Mouse (Mus musculus): ENCODE results near the gene Baat. TPM values are rescaled to one million over a fixed set of nuclear protein-coding genes. Genes with fewer than 3 reads are reported as not detected.
"Not testable (repeated sequence)": the region's sequence is repeated elsewhere in the genome, so short reads cannot be mapped to it uniquely, and the experiment has no call there.

The Baat gene
- total RNA-seq, 2 experiments from 2014 or later: not detected

DNA sequence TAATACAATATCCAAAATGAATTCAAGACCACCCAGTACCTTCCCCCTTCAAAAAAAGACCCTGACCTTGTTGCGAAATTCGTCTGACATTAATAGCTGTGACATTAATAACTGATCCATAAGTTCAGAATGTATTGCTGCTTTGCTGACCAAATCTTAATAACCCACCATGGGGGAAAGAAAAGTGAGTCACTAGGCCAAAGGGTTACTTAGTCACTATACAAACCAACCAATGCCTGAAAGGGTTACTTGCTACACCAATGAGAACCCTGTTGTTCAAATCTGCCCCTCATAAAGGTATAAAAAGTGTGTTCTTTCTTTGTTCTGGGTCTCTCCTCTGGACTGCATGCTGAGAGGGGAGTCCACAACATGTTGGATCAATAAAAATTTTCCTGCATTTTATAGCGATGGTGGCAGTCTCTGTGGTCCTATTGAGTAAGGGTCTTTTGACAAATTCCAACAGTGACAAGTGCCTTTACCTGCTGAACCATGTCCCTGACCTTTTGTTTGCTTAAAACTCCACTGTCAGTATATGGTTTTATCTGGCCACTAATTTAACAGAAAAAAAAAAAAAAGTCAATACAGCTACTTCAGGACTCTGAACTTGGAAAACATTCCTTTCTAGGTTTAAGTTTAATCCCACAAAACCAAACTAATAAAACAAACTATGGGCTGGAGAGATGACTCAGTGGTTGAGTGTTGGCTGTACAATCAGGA is 20.3 kb downstream of the Baat start:
- intact Hi-C loops (cut with DNase I); DNase-seq (ENCODE audit: low spot score): not testable (repeated sequence)

GRCm38 (mm10) chr4:49485442-49485841 is 20.9 kb downstream of the Baat start:
- DNase-seq (ENCODE audit: low spot score): no peak
- intact Hi-C loops (cut with DNase I): no loop called here

GRCm38 (mm10) chr4:49480896-49481295 is 25.5 kb downstream of the Baat start:
- DNase-seq (ENCODE audit: low spot score): no peak
- intact Hi-C loops (cut with DNase I): no loop called here

- DNase-seq (ENCODE audit: low spot score): no peak
- intact Hi-C loops (cut with DNase I): no loop called here
Observed at GRCm38 (mm10) chr4:49480104-49480760, 26.1 kb downstream of the Baat start.

- DNase-seq (ENCODE audit: low spot score); intact Hi-C loops (cut with DNase I): not testable (repeated sequence)
Observed at GRCm38 (mm10) chr4:49479035-49479434, 27.3 kb downstream of the Baat start.

GRCm38 (mm10) chr4:49478118-49478877 is 28.1 kb downstream of the Baat start:
- DNase-seq (ENCODE audit: low spot score): no peak
- intact Hi-C loops (cut with DNase I): no loop called here

GRCm38 (mm10) chr4:49474583-49474982 is 31.8 kb downstream of the Baat start:
- intact Hi-C loops (cut with DNase I): no loop called here
- no peak for DNase-seq (ENCODE audit: low spot score)

DNA sequence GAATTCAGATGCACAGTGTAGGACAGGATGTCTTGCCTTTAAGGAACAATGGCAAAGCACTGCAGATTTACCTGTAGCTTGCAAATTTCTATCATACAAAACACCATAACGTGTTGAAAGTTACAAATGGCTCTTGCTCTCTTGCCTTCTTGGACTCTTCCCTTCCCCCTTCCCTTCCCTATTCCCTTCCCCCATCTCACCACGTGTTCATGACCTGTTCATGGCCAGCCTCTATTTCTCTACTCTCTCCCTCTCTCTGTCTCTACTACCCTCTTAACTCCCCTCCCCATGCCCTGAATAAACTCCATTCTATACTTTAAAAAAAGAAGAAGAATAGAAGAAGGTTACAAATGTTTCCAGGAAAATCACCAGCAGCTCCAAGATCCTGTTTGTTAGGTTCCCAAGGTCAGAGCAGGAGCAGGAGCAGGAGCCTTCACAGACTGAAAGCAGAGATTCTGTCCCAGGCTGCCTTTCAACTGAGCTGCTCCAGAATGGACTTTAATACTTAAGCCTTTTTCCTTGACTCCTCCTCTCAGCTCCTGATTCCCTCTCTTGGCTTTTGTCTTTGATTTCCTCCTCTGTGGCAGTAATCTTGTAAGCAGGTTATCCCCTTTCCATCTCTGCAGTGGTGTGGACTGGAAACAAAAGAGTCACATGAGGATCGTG is 32.8 kb downstream of the Baat start, which contains the start of gene Acnat1:
Gene Acnat1 (minus strand): TSS at position 478 of the 666 bp plus-strand sequence.
- intact Hi-C loops (cut with DNase I): no loop called here
- DNase-seq (ENCODE audit: low spot score): no peak

DNA sequence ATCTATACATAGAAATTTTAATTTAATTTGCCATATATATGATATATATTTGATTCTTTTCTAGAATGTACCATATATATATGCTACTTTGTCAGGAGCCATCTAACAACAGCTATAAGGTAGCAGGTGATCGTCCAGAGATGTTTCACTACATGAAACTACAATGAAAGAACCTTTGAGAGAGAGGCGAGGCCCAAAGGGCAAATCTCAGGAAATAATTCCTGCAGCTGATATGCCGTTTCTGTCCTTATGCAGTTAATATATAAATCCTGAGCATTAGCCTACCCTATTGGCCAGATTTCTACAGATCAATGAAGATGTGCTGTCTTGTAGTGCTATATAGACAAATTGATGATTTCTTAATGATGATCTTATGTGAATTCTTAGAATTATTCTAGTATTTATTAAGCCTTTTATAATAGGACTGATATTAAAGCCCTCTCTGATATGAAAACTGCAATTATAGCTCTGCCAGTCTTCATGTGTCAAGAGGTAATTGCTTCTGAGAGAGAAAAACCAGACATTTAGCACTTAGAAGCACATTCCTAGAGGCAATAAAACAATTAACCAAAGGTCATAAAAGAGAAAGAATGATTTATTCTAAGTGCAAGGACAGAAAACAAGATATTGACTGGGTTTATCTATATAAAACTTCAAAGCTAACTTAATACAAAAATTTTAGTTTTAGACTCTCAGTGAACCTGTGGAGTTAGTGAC is 36.8 kb downstream of the Baat start:
- no peak for DNase-seq (ENCODE audit: low spot score)
- intact Hi-C loops (cut with DNase I): no loop called here

- intact Hi-C loops (cut with DNase I): no loop called here
- DNase-seq (ENCODE audit: low spot score): no peak
Observed at GRCm38 (mm10) chr4:49467360-49467759, 39.0 kb downstream of the Baat start.

DNA sequence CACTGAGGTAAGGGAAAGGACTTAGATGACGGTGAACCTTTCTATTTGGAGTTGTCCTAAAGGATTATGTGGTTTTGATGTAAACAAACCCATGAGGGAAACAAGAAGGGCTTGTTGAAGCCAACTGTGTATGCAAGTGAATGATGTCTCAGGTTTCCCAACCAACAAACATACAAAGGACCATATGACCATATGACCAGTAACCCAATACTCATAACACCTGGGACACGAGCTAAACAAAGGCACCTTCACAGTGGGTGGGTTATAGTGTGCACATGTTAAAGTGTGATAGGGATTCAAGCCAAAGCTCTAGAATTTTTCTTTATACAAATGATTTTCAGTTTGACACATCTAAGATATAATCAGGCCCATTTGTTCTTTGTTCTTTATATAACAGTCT is 50.2 kb downstream of the Baat start:
- intact Hi-C loops (cut with DNase I): no loop called here
- DNase-seq (ENCODE audit: low spot score): no peak

GRCm38 (mm10) chr4:49451848-49452551 is 54.4 kb downstream of the Baat start:
- DNase-seq (ENCODE audit: low spot score): no peak
- intact Hi-C loops (cut with DNase I): no loop called here

GRCm38 (mm10) chr4:49451133-49451847 is 55.1 kb downstream of the Baat start:
- intact Hi-C loops (cut with DNase I); DNase-seq (ENCODE audit: low spot score): not testable (repeated sequence)

Other genes with a start within 250 kb of the Baat start
- not detected for gene Acnat2, start 98.4 kb downstream of the Baat start, total RNA-seq (2021)
- not detected for gene Acnat1, start 32.6 kb downstream of the Baat start, total RNA-seq (2021)
- gene Mrpl50, start 14.5 kb upstream of the Baat start, total RNA-seq (2021): 10 to 100 TPM; 46.1 to 47.0 TPM
- gene Zfp189, start 14.6 kb upstream of the Baat start, total RNA-seq (2021): 1 to 10 TPM; 4.9 to 6.4 TPM
- gene Aldob, start 43.0 kb upstream of the Baat start, total RNA-seq (2021): under 1 TPM in 1 of 2 experiments, not detected in 1; 0.14 TPM
- gene Tmem246, start 91.3 kb upstream of the Baat start, total RNA-seq (2021): 10 to 100 TPM; 49.3 to 51.8 TPM
- gene Rnf20, start 125.4 kb upstream of the Baat start, total RNA-seq (2021): 10 to 100 TPM; 36.2 to 36.3 TPM
- not detected for gene Ppp3r2, start 175.5 kb upstream of the Baat start, total RNA-seq (2021)